Mouse (Mus musculus) CD4-positive, CD25-positive, alpha-beta regulatory T cell, adult 2 months (primary cell): ENCODE results near the gene Ccnd2.

ENCODE experiments used
- DNase-seq: peaks from one replicate; pipeline ENCODE4 v3.0.0-alpha.2; 2012; ENCODE audit warnings: low read depth, low spot score

The Ccnd2 gene

DNA sequence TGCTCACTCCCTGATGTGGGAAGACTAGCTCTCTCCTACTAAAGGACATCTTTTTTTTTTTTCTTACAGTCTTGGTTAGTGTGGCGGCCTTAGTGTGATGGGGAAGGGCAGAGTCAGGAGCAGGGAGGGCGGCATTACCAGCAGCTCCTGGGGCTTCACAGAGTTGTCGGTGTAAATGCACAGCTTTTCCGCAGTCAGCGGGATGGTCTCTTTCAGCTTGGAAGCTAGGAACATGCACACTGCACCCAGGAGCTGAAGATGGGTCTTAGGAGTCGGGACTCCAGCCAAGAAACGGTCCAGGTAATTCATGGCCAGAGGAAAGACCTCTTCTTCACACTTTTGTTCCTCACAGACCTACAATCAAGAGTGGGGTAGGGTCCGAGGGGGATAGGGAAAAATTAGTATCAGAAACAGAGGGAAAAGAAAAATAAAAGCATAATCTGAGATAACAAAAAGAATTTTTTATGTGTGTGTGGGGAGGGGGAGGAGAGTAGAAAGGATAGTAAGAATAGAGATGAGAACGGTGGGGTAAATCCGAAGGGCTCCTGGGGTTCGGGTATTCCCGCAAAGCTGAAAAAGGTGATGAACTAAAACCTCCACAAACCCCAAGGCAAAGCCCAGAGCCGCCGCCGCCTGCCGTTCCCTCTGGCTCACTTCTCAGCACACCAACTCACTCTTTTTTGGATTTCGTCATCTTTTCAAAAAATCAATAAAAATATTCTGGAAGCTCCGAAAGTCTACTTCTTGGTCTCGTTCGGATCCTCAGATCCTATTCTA, 3.3 kb downstream of the Ccnd2 start:
- DNase-seq = peak; percentile 49

- peak; percentile 94 for DNase-seq
Measured at GRCm38 (mm10) chr6:127147665-127148064, 4.3 kb downstream of the Ccnd2 start.

GRCm38 (mm10) chr6:127146322-127146947, 5.6 kb downstream of the Ccnd2 start:
- DNase-seq = no peak

DNA sequence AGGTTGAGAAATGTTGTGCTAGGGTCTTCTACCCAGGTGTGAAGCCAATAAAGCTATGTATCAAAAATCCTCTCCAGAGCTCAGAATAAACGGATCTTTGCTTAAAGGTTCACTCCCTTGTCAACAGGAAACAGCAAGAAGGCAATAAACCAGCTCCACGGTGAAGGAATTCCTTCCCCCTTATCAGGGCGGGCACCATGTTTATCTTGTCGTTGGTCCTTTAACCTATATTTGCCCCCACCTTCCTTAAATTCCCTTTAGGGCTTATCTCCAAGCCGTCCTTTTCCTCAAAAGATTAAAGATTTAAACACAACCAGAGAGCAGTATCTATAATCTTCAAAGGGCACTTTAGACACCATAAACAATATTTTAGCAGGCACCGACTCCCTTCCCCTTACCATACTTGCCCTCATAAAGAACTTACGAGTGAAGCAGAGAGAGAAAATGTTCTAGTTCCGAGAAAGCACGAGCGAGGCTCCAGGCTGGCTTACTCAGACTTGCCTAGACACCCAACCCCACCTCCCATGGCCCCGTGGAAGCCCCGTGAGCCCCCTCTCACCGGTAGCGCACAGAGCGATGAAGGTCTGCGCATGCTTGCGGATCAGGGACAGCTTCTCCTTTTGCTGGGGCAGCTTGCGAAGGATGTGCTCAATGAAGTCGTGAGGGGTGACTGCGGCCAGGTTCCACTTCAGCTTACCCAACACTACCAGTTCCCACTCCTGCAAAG, 6.4 kb downstream of the Ccnd2 start:
- DNase-seq = no peak

DNA sequence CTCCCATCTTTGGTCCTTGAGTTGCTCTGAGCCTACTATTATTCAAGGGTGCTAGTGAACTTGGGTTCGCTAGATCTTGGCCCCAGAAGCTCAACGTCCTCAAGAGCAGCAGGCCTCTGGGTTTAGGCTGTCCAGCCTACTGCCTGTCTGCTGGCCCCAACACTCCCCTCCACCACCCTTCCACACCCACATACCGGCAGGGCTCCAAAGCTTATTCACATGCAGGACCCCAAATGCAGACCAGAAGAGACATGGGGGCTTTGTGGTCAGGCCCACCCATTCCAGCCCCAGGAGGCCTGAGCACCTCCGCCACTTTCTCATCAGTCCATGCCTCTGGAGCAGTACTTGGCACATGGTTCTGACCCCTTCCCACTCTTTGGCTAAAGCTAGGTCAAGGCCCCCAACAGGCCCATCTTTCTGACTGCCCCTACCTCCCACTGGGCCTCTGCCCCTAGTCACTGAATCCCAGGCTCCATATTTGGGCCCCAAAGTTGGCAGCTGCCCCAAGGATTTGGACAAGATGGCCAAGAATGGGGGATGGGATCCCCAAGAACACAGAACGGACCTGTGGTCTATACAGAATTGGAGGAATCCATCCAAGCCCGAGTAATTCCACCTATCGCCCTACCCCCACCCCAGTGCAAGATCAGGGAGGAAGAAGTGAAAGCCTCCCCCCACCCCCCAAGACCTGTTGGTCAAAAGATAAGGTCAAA, 8.3 kb downstream of the Ccnd2 start:
- DNase-seq = no peak

DNA sequence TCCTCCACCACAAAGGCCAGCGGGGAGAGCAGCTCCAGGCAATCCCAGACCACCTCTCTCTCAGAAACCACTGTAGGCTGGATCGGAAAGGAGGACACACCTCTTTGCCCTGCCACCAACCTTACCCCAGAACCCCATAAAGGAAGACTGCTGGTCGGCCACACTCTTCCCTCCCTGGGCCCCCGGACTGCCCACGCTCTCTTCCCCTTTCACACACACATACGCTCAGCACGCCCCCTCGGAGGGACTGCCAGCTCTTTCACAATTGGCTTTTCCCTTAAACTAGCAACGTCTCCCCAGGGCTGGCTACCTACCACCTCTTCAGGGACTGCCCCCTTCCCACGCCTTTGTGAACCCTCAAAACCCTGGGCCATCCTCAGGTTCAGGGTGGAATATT, 8.9 kb downstream of the Ccnd2 start:
- peak; percentile 33 for DNase-seq

GRCm38 (mm10) chr6:127142154-127143123, 9.6 kb downstream of the Ccnd2 start:
- peak; percentile 85 for DNase-seq

DNA sequence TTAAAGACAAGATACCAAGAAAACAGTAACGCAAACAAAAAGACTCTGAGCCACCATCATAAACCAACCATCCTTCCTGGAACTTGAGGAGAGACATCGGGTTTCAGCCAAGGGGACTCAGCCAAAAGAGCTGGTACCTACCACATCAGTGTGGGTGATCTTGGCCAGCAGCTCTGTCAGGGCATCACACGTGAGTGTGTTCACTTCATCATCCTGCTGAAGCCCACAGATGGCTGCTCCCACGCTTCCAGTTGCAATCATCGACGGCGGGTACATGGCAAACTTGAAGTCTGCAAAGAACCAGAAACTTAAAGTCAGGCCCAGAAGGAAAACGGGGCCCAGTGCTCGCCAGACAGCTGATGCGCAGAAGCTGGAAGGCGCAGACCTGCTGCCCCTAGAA, 13.0 kb downstream of the Ccnd2 start:
- no peak for DNase-seq

DNA sequence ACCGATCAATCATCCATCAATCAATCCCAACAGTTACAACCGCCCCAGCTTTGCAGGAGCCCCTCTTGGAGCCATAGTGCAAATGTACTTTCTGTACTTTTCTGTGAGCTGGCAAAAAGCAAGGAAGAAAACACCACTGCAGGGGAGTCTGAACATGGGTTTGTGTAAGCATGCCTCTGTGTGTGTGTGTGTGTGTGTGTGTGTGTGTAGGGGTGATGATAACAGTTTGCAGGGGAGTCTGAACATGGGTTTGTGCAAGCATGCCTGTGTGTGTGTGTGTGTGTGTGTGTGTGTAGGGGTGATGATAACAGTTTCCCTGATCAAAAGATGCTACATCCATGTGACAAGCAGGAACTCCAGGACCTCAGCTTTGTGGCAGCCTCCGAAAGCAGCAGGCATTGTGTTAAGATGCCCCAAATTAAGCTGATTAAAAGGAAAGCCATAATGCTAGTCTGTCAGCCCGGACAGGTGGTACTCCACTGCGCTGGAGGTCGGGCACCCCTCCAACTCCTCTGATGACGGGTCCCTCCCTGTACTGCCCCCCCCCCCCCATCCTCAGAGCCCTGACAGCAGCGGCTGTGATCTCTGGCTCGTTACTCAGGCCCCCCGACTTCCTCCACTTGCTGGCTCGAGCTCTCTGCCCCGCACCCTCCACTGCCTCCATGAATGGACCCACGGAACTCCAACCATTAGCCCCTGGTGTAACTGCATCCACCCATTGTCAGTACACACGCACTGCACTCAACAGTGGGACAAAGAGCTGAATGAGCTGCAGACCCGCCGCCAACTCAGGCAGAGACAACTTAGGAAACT, 18.4 kb downstream of the Ccnd2 start:
- DNase-seq = no peak

- DNase-seq = no peak
Measured at GRCm38 (mm10) chr6:127132719-127133118, 19.3 kb downstream of the Ccnd2 start.

DNA sequence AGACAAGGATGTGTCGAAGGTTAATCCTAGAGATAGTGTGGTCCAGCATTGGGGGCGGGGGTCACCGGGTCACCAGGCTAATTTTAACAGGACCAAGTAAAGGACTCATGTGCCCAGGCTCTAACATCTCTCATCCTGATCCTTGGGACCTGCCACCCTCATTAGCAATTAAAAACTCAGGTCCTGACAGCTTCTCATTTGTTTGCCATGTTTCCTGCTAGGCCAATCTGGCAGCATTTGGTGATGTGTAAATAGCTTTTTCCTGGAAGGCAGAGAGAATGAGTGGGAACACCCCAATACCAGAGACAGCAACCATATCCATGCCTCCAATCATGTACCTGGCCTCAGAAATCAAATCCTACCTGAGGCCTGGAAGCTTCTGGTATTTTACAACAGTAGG, 20.0 kb downstream of the Ccnd2 start:
- DNase-seq = no peak

- DNase-seq = no peak
Measured at GRCm38 (mm10) chr6:127130377-127130776, 21.6 kb downstream of the Ccnd2 start.

GRCm38 (mm10) chr6:127129659-127130058, 22.3 kb downstream of the Ccnd2 start:
- no peak for DNase-seq

- no peak for DNase-seq
Measured at GRCm38 (mm10) chr6:127123506-127123905, 28.5 kb downstream of the Ccnd2 start.

- DNase-seq = no peak
Measured at GRCm38 (mm10) chr6:127122996-127123395, 29.0 kb downstream of the Ccnd2 start.

- peak; percentile 45 for DNase-seq
Measured at GRCm38 (mm10) chr6:127122221-127122806, 29.7 kb downstream of the Ccnd2 start.

GRCm38 (mm10) chr6:127114753-127115456, 37.1 kb downstream of the Ccnd2 start:
- no peak for DNase-seq

DNA sequence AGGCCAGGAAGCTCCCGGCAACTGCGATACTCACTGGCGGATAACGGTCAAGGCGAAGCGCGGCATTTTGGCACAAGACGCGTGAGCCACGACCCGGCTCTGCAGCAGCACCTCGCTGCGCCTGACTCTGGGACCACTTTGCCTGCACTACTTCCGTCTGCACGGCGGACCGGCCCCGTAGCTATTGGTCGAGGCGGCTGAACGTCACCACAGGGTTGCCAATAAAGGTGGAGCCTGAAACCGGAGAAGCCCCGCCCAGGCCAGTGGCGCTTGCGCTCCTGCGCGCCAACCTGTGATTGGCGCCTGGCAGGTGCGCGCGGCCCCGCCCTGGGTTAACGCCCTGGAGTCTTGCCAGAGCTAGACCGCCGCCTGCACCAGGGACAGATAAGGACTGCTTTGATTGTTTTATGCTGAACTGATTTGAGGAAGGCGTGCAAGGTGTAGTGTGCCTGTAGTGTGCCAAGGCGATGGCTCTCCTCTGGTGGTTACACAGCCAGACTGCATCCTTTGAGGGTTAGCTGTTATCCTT, 42.5 kb downstream of the Ccnd2 start, which contains the start of gene Tigar:
Gene Tigar, minus strand, starts transcription at position 156 of the 529 bp plus-strand sequence.
- DNase-seq = peak; percentile 97
